Mouse (Mus musculus): ENCODE results near the gene Ptpn18. TPM values are rescaled to one million over a fixed set of nuclear protein-coding genes. Genes with fewer than 3 reads are reported as not detected.

Gene Ptpn18
- total and polyA plus RNA-seq, 3 experiments = 84.9 to 205 (median 155) TPM

DNA sequence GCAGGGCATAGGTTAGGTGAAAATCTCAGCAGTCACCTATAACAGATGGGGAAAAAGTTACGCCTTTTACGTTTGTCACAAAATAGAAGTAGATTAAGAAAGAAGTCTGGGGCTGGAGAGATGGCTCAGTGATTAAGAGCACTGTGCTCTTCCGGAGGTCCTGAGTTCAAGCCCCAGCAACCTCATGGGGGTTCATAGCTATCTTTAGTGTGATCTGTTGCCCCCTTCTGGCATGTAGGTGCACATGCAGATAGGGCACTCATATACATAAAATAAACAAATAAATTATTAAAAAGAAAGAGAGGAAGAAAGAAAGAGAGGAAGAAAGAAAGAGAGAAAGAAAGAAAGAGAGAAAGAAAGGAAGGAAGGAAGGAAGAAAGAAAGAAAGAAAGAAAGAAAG is 27.8 kb downstream of the Ptpn18 start:
- Histone ChIP-seq H3K4me2 (ENCODE audit: insufficient read depth, low read depth, poor library complexity, severe bottlenecking) (no peak overlapping the region), H3K27ac (ENCODE audit: insufficient read depth, low read depth) (no peak overlapping the region), H3K79me2 (replicated peaks; ENCODE audit: control insufficient read depth, extremely low read depth, insufficient read depth, poor library complexity, severe bottlenecking) (no peaks in the 10 kb centered on the region; the same call in 1 of the 2 replicates), H3K36me3 (replicated peaks in 1 of 2; ENCODE audit: control insufficient read depth in 1 of 2, insufficient read depth in 1 of 2, low read length in 1 of 2) (peaks cover 6 to 8% of the 10 kb centered on the region in 2 experiments), H3K27me3 (replicated peaks) (no peaks in the 10 kb centered on the region), H3K9me3 (replicated peaks; ENCODE audit: low read length) (peaks cover 4% of the 10 kb centered on the region), H3K4me1 (ENCODE audit: control insufficient read depth in 1 of 2, insufficient read depth in 2 of 2) (peaks cover 5 to 54% of the 10 kb centered on the region in 2 experiments), H3K4me3 (replicated peaks in 1 of 3; ENCODE audit: low read depth in 2 of 3, low read length in 2 of 3, poor library complexity in 1 of 3) (no peak overlapping the region), H3K9ac (ENCODE audit: insufficient read depth, low read depth) (no peak overlapping the region)
- peak; percentile 37 for TF ChIP-seq SMC3 (IDR thresholded peaks at IDR 0.05; ENCODE audit: low read depth, low read length)
- TF ChIP-seq CTCF (conservative IDR thresholded peaks at IDR 0.05 in 1 of 2, IDR thresholded peaks at IDR 0.05 in 1 of 2; ENCODE audit: low read depth in 2 of 2, low read length in 2 of 2) = peak in 1 of 2 experiments; percentile 53; a peak in 2 of 4 replicates
- TF ChIP-seq RAD21 (IDR thresholded peaks at IDR 0.05; ENCODE audit: low read depth, low read length) = peak; percentile 27
- no peak for TF ChIP-seq E2F4 (IDR thresholded peaks at IDR 0.05; ENCODE audit: insufficient replicate concordance, low read depth, low read length)
- in situ Hi-C loops (cut with MboI; ENCODE audit: low pct_ligation_motif_present, low pct_unique_long_range_greater_than_20kb, low sequenced_read_pairs) (no loop called here), dilution Hi-C loops (cut with MboI; ENCODE audit: extremely low pct_ligation_motif_present, extremely low pct_unique_long_range_greater_than_20kb, low sequenced_read_pairs) (no loop called here)
- DNase-seq (ENCODE audit: extremely low read depth) = no peak

DNA sequence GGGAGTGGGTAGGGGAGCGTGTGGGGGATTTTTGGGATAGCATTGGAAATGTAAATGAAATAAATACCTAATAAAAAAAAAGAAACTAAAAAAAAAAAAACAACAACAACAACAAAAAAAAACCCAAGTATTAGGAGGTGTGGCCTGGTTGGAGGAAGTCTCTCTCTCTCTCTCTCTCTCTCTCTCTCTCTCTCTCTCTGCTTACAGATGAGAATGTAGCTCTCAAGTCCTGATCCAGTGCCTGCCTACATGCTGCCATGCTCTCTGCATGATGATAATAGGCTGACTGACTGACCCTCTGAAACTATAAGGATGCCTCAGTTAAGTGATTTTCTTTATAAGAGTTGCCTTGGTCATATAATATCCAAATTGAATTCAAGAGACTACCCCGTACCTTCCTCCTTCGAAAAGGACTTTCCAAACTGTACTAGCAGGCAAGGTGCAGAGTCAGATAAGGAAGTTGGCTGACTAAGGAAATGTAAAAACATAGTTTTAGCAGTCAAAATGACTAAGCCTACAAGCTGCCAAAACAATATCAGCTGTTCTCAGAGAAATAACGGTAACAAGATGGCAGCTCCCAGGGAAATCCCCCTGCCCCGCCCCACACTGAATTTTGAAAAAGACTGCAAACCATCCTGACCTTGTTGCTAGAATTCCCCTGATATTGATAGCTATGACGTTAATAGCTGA is 30.4 kb downstream of the Ptpn18 start:
- Histone ChIP-seq H3K4me3 (replicated peaks in 1 of 3; ENCODE audit: low read depth in 2 of 3, low read length in 2 of 3, poor library complexity in 1 of 3) (no peak overlapping the region), H3K4me1 (ENCODE audit: control insufficient read depth in 1 of 2, insufficient read depth in 2 of 2) (peaks cover 4 to 51% of the 10 kb centered on the region in 2 experiments), H3K4me2 (ENCODE audit: insufficient read depth, low read depth, poor library complexity, severe bottlenecking) (no peak overlapping the region), H3K79me2 (replicated peaks; ENCODE audit: control insufficient read depth, extremely low read depth, insufficient read depth, poor library complexity, severe bottlenecking) (no peaks in the 10 kb centered on the region), H3K27me3 (replicated peaks) (no peaks in the 10 kb centered on the region), H3K9me3 (replicated peaks; ENCODE audit: low read length) (peaks cover 4% of the 10 kb centered on the region), H3K9ac (ENCODE audit: insufficient read depth, low read depth) (no peak overlapping the region), H3K27ac (ENCODE audit: insufficient read depth, low read depth) (no peak overlapping the region), H3K36me3 (replicated peaks in 1 of 2; ENCODE audit: control insufficient read depth in 1 of 2, insufficient read depth in 1 of 2, low read length in 1 of 2) (peaks cover 6 to 8% of the 10 kb centered on the region in 2 experiments)
- dilution Hi-C loops (cut with MboI; ENCODE audit: extremely low pct_ligation_motif_present, extremely low pct_unique_long_range_greater_than_20kb, low sequenced_read_pairs) = no loop called here
- TF ChIP-seq SIN3A (IDR thresholded peaks at IDR 0.05; ENCODE audit: low read length) = no peak
- peak; percentile 46; the same call in 1 of the 2 replicates for TF ChIP-seq ETS1 (conservative IDR thresholded peaks at IDR 0.05; ENCODE audit: low read depth, low read length)
- no peak for DNase-seq (ENCODE audit: extremely low read depth)
- in situ Hi-C loops (cut with MboI; ENCODE audit: low pct_ligation_motif_present, low pct_unique_long_range_greater_than_20kb, low sequenced_read_pairs) = no loop called here

- no peak overlapping the region for H3K27ac ChIP-seq (ENCODE audit: insufficient read depth, low read depth)
- in situ Hi-C loops (cut with MboI; ENCODE audit: low pct_ligation_motif_present, low pct_unique_long_range_greater_than_20kb, low sequenced_read_pairs) (no loop called here), dilution Hi-C loops (cut with MboI; ENCODE audit: extremely low pct_ligation_motif_present, extremely low pct_unique_long_range_greater_than_20kb, low sequenced_read_pairs) (no loop called here)
- H3K4me1 ChIP-seq (ENCODE audit: control insufficient read depth in 1 of 2, insufficient read depth in 2 of 2) = peaks cover 4 to 48% of the 10 kb centered on the region in 2 experiments
- TF ChIP-seq JUND (conservative IDR thresholded peaks at IDR 0.05; ENCODE audit: low read depth, low read length) = no peak
- no peak for TF ChIP-seq POLR2A (IDR thresholded peaks at IDR 0.05; ENCODE audit: low read depth, low read length)
- no peak for TF ChIP-seq UBTF (IDR thresholded peaks at IDR 0.05; ENCODE audit: low read depth, low read length)
- TF ChIP-seq CHD2 (IDR thresholded peaks at IDR 0.05; ENCODE audit: low read length) = no peak
- TF ChIP-seq MAX (IDR thresholded peaks at IDR 0.05; ENCODE audit: low read length) = no peak
- no peak for TF ChIP-seq HCFC1 (IDR thresholded peaks at IDR 0.05; ENCODE audit: low read depth, low read length)
- no peak for TF ChIP-seq KAT2A (IDR thresholded peaks at IDR 0.05; ENCODE audit: insufficient replicate concordance, low read length)
- TF ChIP-seq RCOR1 (conservative IDR thresholded peaks at IDR 0.05; ENCODE audit: low read depth, low read length) = no peak
- TF ChIP-seq CTCF (conservative IDR thresholded peaks at IDR 0.05 in 1 of 2, IDR thresholded peaks at IDR 0.05 in 1 of 2; ENCODE audit: low read depth in 2 of 2, low read length in 2 of 2) = no peak
- TF ChIP-seq USF1 (IDR thresholded peaks at IDR 0.05; ENCODE audit: low read depth, low read length) = no peak
- TF ChIP-seq NELFE (IDR thresholded peaks at IDR 0.05; ENCODE audit: low read depth, low read length) = no peak
- no peak for TF ChIP-seq CHD1 (IDR thresholded peaks at IDR 0.05; ENCODE audit: low read depth, low read length)
- no peak for TF ChIP-seq MEF2A (IDR thresholded peaks at IDR 0.05; ENCODE audit: borderline replicate concordance, low read depth, low read length)
- no peak for TF ChIP-seq POLR2AphosphoS2 (IDR thresholded peaks at IDR 0.05; ENCODE audit: low read depth, low read length)
- no peak for TF ChIP-seq SIN3A (IDR thresholded peaks at IDR 0.05; ENCODE audit: low read length)
- H3K27me3 ChIP-seq (replicated peaks) = no peaks in the 10 kb centered on the region
- no peak overlapping the region for H3K9ac ChIP-seq (ENCODE audit: insufficient read depth, low read depth)
- H3K4me2 ChIP-seq (ENCODE audit: insufficient read depth, low read depth, poor library complexity, severe bottlenecking) = no peak overlapping the region
- peaks cover 6 to 8% of the 10 kb centered on the region in 2 experiments for H3K36me3 ChIP-seq (replicated peaks in 1 of 2; ENCODE audit: control insufficient read depth in 1 of 2, insufficient read depth in 1 of 2, low read length in 1 of 2)
- no peak for DNase-seq (ENCODE audit: extremely low read depth)
- H3K79me2 ChIP-seq (replicated peaks; ENCODE audit: control insufficient read depth, extremely low read depth, insufficient read depth, poor library complexity, severe bottlenecking) = no peaks in the 10 kb centered on the region
- H3K9me3 ChIP-seq (replicated peaks; ENCODE audit: low read length) = peaks cover 4% of the 10 kb centered on the region
- H3K4me3 ChIP-seq (replicated peaks in 1 of 3; ENCODE audit: low read depth in 2 of 3, low read length in 2 of 3, poor library complexity in 1 of 3) = no peak overlapping the region
Measured at GRCm38 (mm10) chr1:34491480-34491879, 31.9 kb downstream of the Ptpn18 start.

All from CH12.LX (cell line).